Mouse (Mus musculus) intestine, embryonic 16.5 days (tissue): ENCODE data around the gene Omt2b. TPM values are rescaled to one million over a fixed set of nuclear protein-coding genes. Genes with fewer than 3 reads are reported as not detected.
"Not testable (repeated sequence)": the region's sequence is repeated elsewhere in the genome, so short reads cannot be mapped to it uniquely, and the experiment has no call there.

Source experiments
- ATAC-seq: fragments of 200-750 bp; cut with Nextera tagmentation; 2 replicates; pipeline ENCODE4 v1.8.0; 2017; ENCODE audit warnings: moderate TSS enrichment, moderate library complexity
- H3K27ac ChIP-seq: fragments of 300-500 bp; sonication (generic); 2 replicates; pipeline ENCODE4 v1.5.1; 2014; ENCODE audit warnings: mild to moderate bottlenecking, low read length
- H3K27me3 ChIP-seq: fragments of 300-500 bp; sonication (generic); replicated peaks from 2 replicates; pipeline ENCODE4 v1.6.1; 2014; ENCODE audit warnings: low read length, control low read depth, mixed read lengths; ENCODE audit not compliant: control insufficient read depth, insufficient read depth
- H3K36me3 ChIP-seq: fragments of 300-500 bp; sonication (generic); 2 replicates; pipeline ENCODE4 v1.6.1; 2014; ENCODE audit warnings: low read length, control low read depth; ENCODE audit not compliant: control insufficient read depth, insufficient read depth
- H3K4me1 ChIP-seq: fragments of 300-500 bp; sonication (generic); 2 replicates; pipeline ENCODE4 v1.6.1; 2014; ENCODE audit warnings: low read length, control low read depth, mixed read lengths; ENCODE audit not compliant: control insufficient read depth, insufficient read depth
- H3K4me2 ChIP-seq: fragments of 300-500 bp; sonication (generic); 2 replicates; pipeline ENCODE4 v1.6.1; 2014; ENCODE audit warnings: low read depth, low read length, control low read depth
- H3K4me3 ChIP-seq: fragments of 300-500 bp; sonication (generic); 2 replicates; pipeline ENCODE4 v1.5.1; 2014; ENCODE audit warnings: mild to moderate bottlenecking, low read length
- H3K9ac ChIP-seq: fragments of 300-500 bp; sonication (generic); 2 replicates; pipeline ENCODE4 v1.6.1; 2014; ENCODE audit warnings: low read depth, low read length
- H3K9me3 ChIP-seq: fragments of 300-500 bp; sonication (generic); 2 replicates; pipeline ENCODE4 v1.6.1; 2016; ENCODE audit warnings: low read length, control low read depth; ENCODE audit not compliant: control insufficient read depth
- WGBS: fragments of 180-500 bp; shearing (Covaris S2); extraction: QIAGEN DNeasy Blood & Tissue Kit; methylation state at CpG from one replicate; pipeline ENCODE4 v1.1.7; 2014; 5-methylcytosine and 5-hydroxymethylcytosine counted together
- polyA plus RNA-seq: library from polyadenylated mRNA; unstranded; fragments of >200 nt; fragmentation: Nextera tagmentation; extraction: Ambion mirVana; gene quantifications from 2 replicates; pipeline ENCODE4 v1.2.1, GENCODE M21; 2015

Gene Omt2b
- polyA plus RNA-seq, 1 experiment from 2014 or later: not detected

- Histone ChIP-seq H3K4me2 (no peak overlapping the region), H3K4me3 (no peak overlapping the region), H3K27me3 (no peaks in the 10 kb centered on the region), H3K9me3 (no peaks in the 10 kb centered on the region), H3K4me1 (no peaks in the 10 kb centered on the region), H3K9ac (no peak overlapping the region), H3K36me3 (no peaks in the 10 kb centered on the region), H3K27ac (no peak overlapping the region)
- no peak for ATAC-seq
- 89% methylated on average over 6 of the region's 6 CpGs for WGBS
Observed at GRCm38 (mm10) chr9:78364701-78365100, 37.3 kb downstream of the Omt2b start.

DNA sequence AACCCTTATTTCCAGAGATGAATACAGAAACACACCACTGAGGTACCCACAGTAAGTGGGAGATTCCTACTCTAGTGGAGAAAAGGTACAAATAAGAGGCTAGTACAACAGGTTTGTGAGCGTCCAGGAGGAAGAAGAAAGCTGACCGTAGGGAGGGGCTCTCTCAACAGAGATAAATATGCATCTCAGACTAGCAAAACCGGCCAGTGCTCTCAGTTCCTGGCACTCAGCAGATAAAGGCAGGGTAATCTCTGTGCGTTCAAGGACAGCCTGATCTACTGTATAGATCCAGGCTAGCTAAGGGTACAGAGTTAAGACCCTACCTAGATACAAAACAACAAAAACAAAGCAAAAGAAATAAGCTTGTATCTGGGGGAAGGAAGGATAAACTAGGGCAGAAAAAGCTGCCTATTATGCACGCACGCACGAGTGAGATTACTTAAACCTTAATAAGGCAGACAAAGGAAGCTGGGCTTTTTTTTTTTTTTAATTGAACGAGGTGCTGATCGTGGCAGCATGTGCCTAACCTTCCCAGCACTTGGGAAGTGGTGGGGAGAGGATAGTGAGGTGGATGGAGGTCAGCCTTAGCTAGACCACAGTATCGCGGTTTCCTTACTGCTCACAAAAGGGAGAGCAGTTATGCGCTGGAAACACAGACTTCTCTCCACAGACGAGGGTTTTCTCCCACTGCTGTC, 38.6 kb downstream of the Omt2b start:
- H3K4me1 ChIP-seq: no peaks in the 10 kb centered on the region
- no peaks in the 10 kb centered on the region for H3K9me3 ChIP-seq
- no peak for ATAC-seq
- 62% methylated on average over 12 of the region's 13 CpGs for WGBS
- H3K27me3 ChIP-seq: no peaks in the 10 kb centered on the region
- H3K27ac ChIP-seq: no peak overlapping the region
- H3K4me2 ChIP-seq: no peak overlapping the region
- no peak overlapping the region for H3K4me3 ChIP-seq
- H3K9ac ChIP-seq: no peak overlapping the region
- no peaks in the 10 kb centered on the region for H3K36me3 ChIP-seq

- H3K4me2 ChIP-seq, H3K27me3 ChIP-seq, ATAC-seq, H3K4me3 ChIP-seq, H3K9ac ChIP-seq, H3K4me1 ChIP-seq, H3K9me3 ChIP-seq, H3K27ac ChIP-seq, H3K36me3 ChIP-seq: not testable (repeated sequence)
- 92% methylated on average over 16 of the region's 16 CpGs for WGBS
Observed at GRCm38 (mm10) chr9:78367959-78368358, 40.6 kb downstream of the Omt2b start, which contains the start of gene Dppa5a. Gene Dppa5a (minus strand): TSS chr9:78368177.

- H3K36me3 ChIP-seq: no peaks in the 10 kb centered on the region
- no peak overlapping the region for H3K9ac ChIP-seq
- H3K9me3 ChIP-seq: no peaks in the 10 kb centered on the region
- H3K27me3 ChIP-seq: no peaks in the 10 kb centered on the region
- H3K4me1 ChIP-seq: no peaks in the 10 kb centered on the region
- H3K4me2 ChIP-seq: no peak overlapping the region
- no peak overlapping the region for H3K4me3 ChIP-seq
- no peak overlapping the region for H3K27ac ChIP-seq
- WGBS: 76% methylated on average over 3 of the region's 3 CpGs
- ATAC-seq: no peak
Observed at GRCm38 (mm10) chr9:78368671-78369293, 41.4 kb downstream of the Omt2b start.

DNA sequence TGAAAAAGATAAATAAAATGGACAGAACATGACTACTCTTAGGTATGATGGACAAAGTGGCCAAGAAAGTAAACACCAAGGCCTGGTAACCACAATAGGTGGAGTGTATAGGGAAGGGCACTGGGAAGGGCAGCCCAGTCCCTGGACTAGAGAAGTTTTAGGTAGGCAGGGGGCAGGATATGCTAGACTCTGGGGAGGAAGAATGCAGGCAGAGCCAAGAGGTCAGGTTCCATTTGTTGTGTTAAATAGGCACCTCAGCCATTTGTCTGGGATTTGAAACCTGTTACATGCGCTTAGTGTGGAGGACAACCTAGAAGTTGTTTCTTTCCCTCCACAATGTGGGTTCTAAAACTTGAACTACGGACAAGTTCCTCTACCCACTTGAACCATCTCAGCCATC, 42.0 kb downstream of the Omt2b start:
- WGBS: 79% methylated on average over 2 of the region's 2 CpGs
- H3K9ac ChIP-seq: no peak overlapping the region
- ATAC-seq: no peak
- H3K4me1 ChIP-seq: no peaks in the 10 kb centered on the region
- no peaks in the 10 kb centered on the region for H3K9me3 ChIP-seq
- H3K27ac ChIP-seq: no peak overlapping the region
- H3K4me2 ChIP-seq: no peak overlapping the region
- H3K36me3 ChIP-seq: no peaks in the 10 kb centered on the region
- no peaks in the 10 kb centered on the region for H3K27me3 ChIP-seq
- no peak overlapping the region for H3K4me3 ChIP-seq

- no peaks in the 10 kb centered on the region for H3K4me1 ChIP-seq
- WGBS: 85% methylated on average over 7 of the region's 7 CpGs
Observed at GRCm38 (mm10) chr9:78369786-78370185, 42.4 kb downstream of the Omt2b start.

DNA sequence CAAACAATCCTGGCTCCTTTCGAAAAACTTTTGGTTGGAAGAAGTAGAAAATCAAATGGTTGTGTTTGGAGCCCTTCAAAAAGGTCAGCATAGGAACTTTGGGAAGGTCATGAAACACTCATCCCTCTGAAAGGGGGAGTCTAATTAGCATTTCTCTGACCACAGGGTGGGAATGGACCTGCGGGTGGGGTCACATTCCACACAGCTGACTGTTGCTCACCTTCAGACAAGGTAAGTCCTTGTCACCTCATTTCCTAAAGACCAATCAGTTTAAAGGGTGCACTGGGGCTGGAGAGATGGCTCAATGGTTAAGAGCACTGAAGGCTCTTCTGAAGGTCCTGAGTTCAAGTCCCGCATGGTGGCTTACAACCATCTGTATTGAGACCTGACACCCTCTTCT, 44.1 kb downstream of the Omt2b start:
- Histone ChIP-seq H3K27me3 (no peaks in the 10 kb centered on the region), H3K4me1 (no peaks in the 10 kb centered on the region), H3K9me3 (no peaks in the 10 kb centered on the region), H3K4me2 (no peak overlapping the region), H3K4me3 (no peak overlapping the region), H3K27ac (no peak overlapping the region), H3K36me3 (no peaks in the 10 kb centered on the region), H3K9ac (no peak overlapping the region)
- 95% methylated on average over 3 of the region's 3 CpGs for WGBS
- no peak for ATAC-seq

More at GRCm38 (mm10) chr9:78369786-78370185, 42.4 kb downstream of the Omt2b start:
- no peak for ATAC-seq
- Histone ChIP-seq H3K9ac (no peak overlapping the region), H3K9me3 (no peaks in the 10 kb centered on the region), H3K27me3 (no peaks in the 10 kb centered on the region), H3K27ac (no peak overlapping the region), H3K4me2 (no peak overlapping the region), H3K36me3 (no peaks in the 10 kb centered on the region), H3K4me3 (no peak overlapping the region)

- no peak overlapping the region for H3K27ac ChIP-seq
- no peak overlapping the region for H3K4me3 ChIP-seq
- H3K4me1 ChIP-seq: peaks cover 1% of the 10 kb centered on the region
- no peaks in the 10 kb centered on the region for H3K36me3 ChIP-seq
- no peaks in the 10 kb centered on the region for H3K9me3 ChIP-seq
- no peak overlapping the region for H3K9ac ChIP-seq
- WGBS: 76% methylated on average over 10 of the region's 10 CpGs
- ATAC-seq: no peak
- H3K4me2 ChIP-seq: no peak overlapping the region
- H3K27me3 ChIP-seq: 0 out of 2 replicates have a peak, but pooled peaks cover under 1% of the 10 kb centered on the region
Observed at GRCm38 (mm10) chr9:78372827-78373504, 45.6 kb downstream of the Omt2b start.

GRCm38 (mm10) chr9:78374397-78374796, 47.0 kb downstream of the Omt2b start:
- WGBS: 51% methylated on average over 5 of the region's 5 CpGs
- no peaks in the 10 kb centered on the region for H3K9me3 ChIP-seq
- H3K4me1 ChIP-seq: peaks cover 5% of the 10 kb centered on the region
- H3K27me3 ChIP-seq: 0 out of 2 replicates have a peak, but pooled peaks cover 3% of the 10 kb centered on the region
- H3K9ac ChIP-seq: no peak overlapping the region
- no peak overlapping the region for H3K4me3 ChIP-seq
- H3K27ac ChIP-seq: no peak overlapping the region
- no peak overlapping the region for H3K4me2 ChIP-seq
- no peaks in the 10 kb centered on the region for H3K36me3 ChIP-seq
- no peak for ATAC-seq
